Mouse (Mus musculus): ENCODE results near the gene Utrn. TPM values are rescaled to one million over a fixed set of nuclear protein-coding genes. Genes with fewer than 3 reads are reported as not detected.
A peak's percentile ranks its signal among the peaks of the same experiment; 100 is the strongest.

Gene Utrn
- polyA plus RNA-seq, 1 experiment from 2014 or later = 78.8 TPM

GRCm38 (mm10) chr10:12893339-12893738, 24.2 kb upstream of the Utrn start:
- no peak overlapping the region for H3K27ac ChIP-seq
- H3K9me3 ChIP-seq = no peaks in the 10 kb centered on the region
- no peak overlapping the region for H3K4me3 ChIP-seq
- H3K27me3 ChIP-seq = no peaks in the 10 kb centered on the region
- 93% methylated on average over 3 of the region's 3 CpGs for WGBS
- ATAC-seq (ENCODE audit: borderline replicate concordance, extremely low read depth, low FRiP score, low TSS enrichment) = no peak
- H3K4me2 ChIP-seq = no peak overlapping the region
- H3K4me1 ChIP-seq = no peaks in the 10 kb centered on the region
- H3K36me3 ChIP-seq = no peaks in the 10 kb centered on the region
- H3K9ac ChIP-seq = no peak overlapping the region

- Histone ChIP-seq H3K4me3 (no peak overlapping the region), H3K4me2 (no peak overlapping the region), H3K27me3 (no peaks in the 10 kb centered on the region), H3K36me3 (no peaks in the 10 kb centered on the region), H3K9ac (no peak overlapping the region), H3K9me3 (no peaks in the 10 kb centered on the region), H3K4me1 (0 out of 2 replicates have a peak, but pooled peaks cover 4% of the 10 kb centered on the region), H3K27ac (no peak overlapping the region)
- 62% methylated on average over 13 of the region's 13 CpGs for WGBS
- no peak for ATAC-seq (ENCODE audit: borderline replicate concordance, extremely low read depth, low FRiP score, low TSS enrichment)
Observed at GRCm38 (mm10) chr10:12888373-12888772, 19.2 kb upstream of the Utrn start.

GRCm38 (mm10) chr10:12887792-12888191, 18.6 kb upstream of the Utrn start:
- ATAC-seq (ENCODE audit: borderline replicate concordance, extremely low read depth, low FRiP score, low TSS enrichment) = no peak
- no peak overlapping the region for H3K4me2 ChIP-seq
- no peaks in the 10 kb centered on the region for H3K36me3 ChIP-seq
- H3K27ac ChIP-seq = no peak overlapping the region
- H3K27me3 ChIP-seq = no peaks in the 10 kb centered on the region
- H3K4me3 ChIP-seq = no peak overlapping the region
- H3K9me3 ChIP-seq = no peaks in the 10 kb centered on the region
- 52% methylated on average over 2 of the region's 2 CpGs for WGBS
- H3K4me1 ChIP-seq = 0 out of 2 replicates have a peak, but pooled peaks cover 4% of the 10 kb centered on the region
- no peak overlapping the region for H3K9ac ChIP-seq

- no peaks in the 10 kb centered on the region for H3K9me3 ChIP-seq
- H3K27ac ChIP-seq = no peak overlapping the region
- no peak overlapping the region for H3K4me3 ChIP-seq
- H3K4me2 ChIP-seq = no peak overlapping the region
- H3K4me1 ChIP-seq = 0 out of 2 replicates have a peak, but pooled peaks cover 4% of the 10 kb centered on the region
- ATAC-seq (ENCODE audit: borderline replicate concordance, extremely low read depth, low FRiP score, low TSS enrichment) = 0 out of 2 replicates have a peak, but pooled peaks have one; percentile 52
- no peak overlapping the region for H3K9ac ChIP-seq
- H3K36me3 ChIP-seq = no peaks in the 10 kb centered on the region
- 46% methylated on average over 8 of the region's 8 CpGs for WGBS
- H3K27me3 ChIP-seq = no peaks in the 10 kb centered on the region
Observed at GRCm38 (mm10) chr10:12884308-12884948, 15.3 kb upstream of the Utrn start.

GRCm38 (mm10) chr10:12881911-12882310, 12.7 kb upstream of the Utrn start:
- Histone ChIP-seq H3K4me1 (peaks cover 13% of the 10 kb centered on the region; the same call in 1 of the 2 replicates), H3K36me3 (no peaks in the 10 kb centered on the region), H3K9ac (no peak overlapping the region), H3K4me3 (no peak overlapping the region), H3K4me2 (no peak overlapping the region), H3K9me3 (no peaks in the 10 kb centered on the region), H3K27me3 (no peaks in the 10 kb centered on the region), H3K27ac (no peak overlapping the region)
- ATAC-seq (ENCODE audit: borderline replicate concordance, extremely low read depth, low FRiP score, low TSS enrichment) = no peak
- WGBS = 80% methylated on average over 4 of the region's 4 CpGs

- no peak for ATAC-seq (ENCODE audit: borderline replicate concordance, extremely low read depth, low FRiP score, low TSS enrichment)
- H3K9me3 ChIP-seq = no peaks in the 10 kb centered on the region
- H3K4me1 ChIP-seq = peaks cover 9% of the 10 kb centered on the region; the same call in 1 of the 2 replicates
- H3K4me2 ChIP-seq = no peak overlapping the region
- no peak overlapping the region for H3K27ac ChIP-seq
- H3K4me3 ChIP-seq = no peak overlapping the region
- no peaks in the 10 kb centered on the region for H3K27me3 ChIP-seq
- H3K36me3 ChIP-seq = no peaks in the 10 kb centered on the region
- 21% methylated on average over 3 of the region's 3 CpGs for WGBS
- H3K9ac ChIP-seq = no peak overlapping the region
Observed at GRCm38 (mm10) chr10:12879313-12879695, 10.1 kb upstream of the Utrn start.

- no peak overlapping the region for H3K4me3 ChIP-seq
- peak; percentile 25; the same call in 1 of the 2 replicates for ATAC-seq (ENCODE audit: borderline replicate concordance, extremely low read depth, low FRiP score, low TSS enrichment)
- no peaks in the 10 kb centered on the region for H3K27me3 ChIP-seq
- H3K9ac ChIP-seq = no peak overlapping the region
- H3K9me3 ChIP-seq = no peaks in the 10 kb centered on the region
- peak overlapping the region; percentile 25 for H3K4me2 ChIP-seq
- H3K36me3 ChIP-seq = no peaks in the 10 kb centered on the region
- no peak overlapping the region for H3K27ac ChIP-seq
- H3K4me1 ChIP-seq = peaks cover 9% of the 10 kb centered on the region; the same call in 1 of the 2 replicates
- 13% methylated on average over 14 of the region's 14 CpGs for WGBS
Observed at GRCm38 (mm10) chr10:12878661-12879312, 9.6 kb upstream of the Utrn start.

- no peak for ATAC-seq (ENCODE audit: borderline replicate concordance, extremely low read depth, low FRiP score, low TSS enrichment)
- H3K9me3 ChIP-seq = no peaks in the 10 kb centered on the region
- no peak overlapping the region for H3K4me2 ChIP-seq
- no peaks in the 10 kb centered on the region for H3K36me3 ChIP-seq
- no peak overlapping the region for H3K27ac ChIP-seq
- H3K9ac ChIP-seq = no peak overlapping the region
- H3K4me1 ChIP-seq = peaks cover 9% of the 10 kb centered on the region; the same call in 1 of the 2 replicates
- 58% methylated on average over 3 of the region's 3 CpGs for WGBS
- no peak overlapping the region for H3K4me3 ChIP-seq
- H3K27me3 ChIP-seq = no peaks in the 10 kb centered on the region
Observed at GRCm38 (mm10) chr10:12876426-12876825, 7.3 kb upstream of the Utrn start.

GRCm38 (mm10) chr10:12875410-12875809, 6.2 kb upstream of the Utrn start:
- no peak overlapping the region for H3K9ac ChIP-seq
- no peak overlapping the region for H3K4me3 ChIP-seq
- H3K4me1 ChIP-seq = peaks cover 9% of the 10 kb centered on the region; the same call in 1 of the 2 replicates
- no peak overlapping the region for H3K27ac ChIP-seq
- no peaks in the 10 kb centered on the region for H3K9me3 ChIP-seq
- ATAC-seq (ENCODE audit: borderline replicate concordance, extremely low read depth, low FRiP score, low TSS enrichment) = no peak
- no peak overlapping the region for H3K4me2 ChIP-seq
- H3K36me3 ChIP-seq = no peaks in the 10 kb centered on the region
- WGBS = 93% methylated on average over 4 of the region's 4 CpGs
- H3K27me3 ChIP-seq = no peaks in the 10 kb centered on the region

- ATAC-seq (ENCODE audit: borderline replicate concordance, extremely low read depth, low FRiP score, low TSS enrichment) = no peak
- Histone ChIP-seq H3K4me3 (no peak overlapping the region), H3K9ac (no peak overlapping the region), H3K27ac (no peak overlapping the region), H3K4me1 (peaks cover 9% of the 10 kb centered on the region; the same call in 1 of the 2 replicates), H3K4me2 (no peak overlapping the region), H3K36me3 (no peaks in the 10 kb centered on the region), H3K9me3 (no peaks in the 10 kb centered on the region), H3K27me3 (no peaks in the 10 kb centered on the region)
- 52% methylated on average over 8 of the region's 8 CpGs for WGBS
Observed at GRCm38 (mm10) chr10:12874577-12875277, 5.6 kb upstream of the Utrn start.

GRCm38 (mm10) chr10:12869846-12870245, 681 bp upstream of the Utrn start:
- Histone ChIP-seq H3K9me3 (no peaks in the 10 kb centered on the region), H3K4me3 (peak overlapping the region; percentile 84), H3K9ac (no peak overlapping the region), H3K27ac (no peak overlapping the region), H3K4me2 (peak overlapping the region; percentile 90), H3K27me3 (no peaks in the 10 kb centered on the region), H3K4me1 (peaks cover 18% of the 10 kb centered on the region), H3K36me3 (no peaks in the 10 kb centered on the region)
- 15% methylated on average over 1 of the region's 1 CpGs for WGBS
- no peak for ATAC-seq (ENCODE audit: borderline replicate concordance, extremely low read depth, low FRiP score, low TSS enrichment)
